Mouse (Mus musculus): ENCODE data around the gene Elmo3. TPM values are rescaled to one million over a fixed set of nuclear protein-coding genes. Genes with fewer than 3 reads are reported as not detected.

Gene Elmo3
- polyA plus RNA-seq, 1 experiment = 49.6 TPM

DNA sequence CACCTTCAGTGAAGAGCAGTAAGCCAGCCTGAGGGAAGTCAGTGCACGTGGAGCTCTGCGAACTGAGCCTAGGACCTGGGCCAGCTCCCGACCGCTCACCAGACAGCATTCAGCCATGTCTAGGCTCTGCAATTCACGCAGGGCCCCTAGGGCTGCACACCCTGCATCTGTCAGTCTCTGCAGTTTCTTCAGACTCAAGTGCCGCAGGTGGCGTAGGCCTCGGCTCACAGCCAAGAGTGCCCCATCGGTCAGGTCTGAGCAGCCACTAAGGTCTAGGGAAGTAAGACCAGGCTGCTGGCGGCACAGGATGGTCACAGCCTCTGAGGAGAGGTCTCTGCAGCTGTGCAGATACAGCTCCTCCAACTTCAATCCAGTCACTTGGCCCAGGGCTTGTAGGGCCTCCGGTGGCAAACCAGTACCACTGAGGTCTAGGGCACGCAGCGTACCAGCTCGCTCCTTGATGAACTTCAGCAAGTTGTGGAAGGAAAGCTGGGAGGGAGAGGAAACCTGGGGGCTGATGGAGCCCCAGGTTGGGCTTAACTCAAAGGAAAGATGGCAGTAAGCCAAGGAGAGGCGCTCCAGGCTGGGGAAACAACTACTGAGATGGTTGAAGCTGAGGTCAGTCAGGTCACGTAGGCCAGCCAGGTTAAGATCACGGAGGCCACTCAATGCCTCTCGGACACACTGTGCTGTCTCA, 9.8 kb downstream of the Elmo3 start:
- no peak overlapping the region for H3K4me3 ChIP-seq (ENCODE audit: insufficient read depth, low read depth, low read length)
- TF ChIP-seq CTCF (conservative IDR thresholded peaks at IDR 0.05; ENCODE audit: insufficient read depth, insufficient read length, low read depth, low read length) (no peak), POLR2A (IDR thresholded peaks at IDR 0.05; ENCODE audit: low read depth, low read length) (no peak)
- H3K27ac ChIP-seq (ENCODE audit: insufficient read depth, low read depth, low read length) = no peak overlapping the region
- DNase-seq = no peak
- H3K27me3 ChIP-seq (replicated peaks; ENCODE audit: control insufficient read depth, insufficient read depth, low read length) = no peaks in the 10 kb centered on the region
- WGBS = 87% methylated on average over 18 of the region's 18 CpGs
- H3K4me1 ChIP-seq (ENCODE audit: control insufficient read depth, insufficient read depth, low read length) = no peaks in the 10 kb centered on the region
- no peaks in the 10 kb centered on the region for H3K36me3 ChIP-seq (ENCODE audit: control insufficient read depth, insufficient read depth, low read length)

DNA sequence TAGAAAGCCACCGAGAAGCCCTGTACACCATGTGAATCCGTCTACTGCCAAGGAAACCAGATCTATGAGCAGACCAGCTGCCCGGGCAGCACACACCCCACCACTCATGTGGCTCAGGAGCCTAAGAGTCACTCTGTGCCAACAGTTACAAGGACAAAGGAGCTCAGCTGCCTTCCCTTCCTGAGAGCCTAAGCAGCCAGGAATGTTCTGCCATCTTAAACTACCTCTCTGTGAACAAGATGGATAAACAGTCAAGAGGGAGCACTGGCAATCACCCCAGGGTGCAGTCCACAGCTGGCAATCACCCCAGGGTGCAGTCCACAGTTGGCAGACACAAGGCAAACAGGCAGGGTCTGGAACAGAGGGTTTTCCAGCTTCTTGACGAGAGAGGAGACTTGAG, 12.5 kb downstream of the Elmo3 start:
- TF ChIP-seq CTCF (conservative IDR thresholded peaks at IDR 0.05; ENCODE audit: insufficient read depth, insufficient read length, low read depth, low read length) (no peak), POLR2A (IDR thresholded peaks at IDR 0.05; ENCODE audit: low read depth, low read length) (no peak)
- Histone ChIP-seq H3K27ac (ENCODE audit: insufficient read depth, low read depth, low read length) (no peak overlapping the region), H3K36me3 (ENCODE audit: control insufficient read depth, insufficient read depth, low read length) (no peaks in the 10 kb centered on the region), H3K27me3 (replicated peaks; ENCODE audit: control insufficient read depth, insufficient read depth, low read length) (no peaks in the 10 kb centered on the region), H3K4me1 (ENCODE audit: control insufficient read depth, insufficient read depth, low read length) (no peaks in the 10 kb centered on the region), H3K4me3 (ENCODE audit: insufficient read depth, low read depth, low read length) (no peak overlapping the region)
- DNase-seq = no peak
- 91% methylated on average over 4 of the region's 4 CpGs for WGBS

DNA sequence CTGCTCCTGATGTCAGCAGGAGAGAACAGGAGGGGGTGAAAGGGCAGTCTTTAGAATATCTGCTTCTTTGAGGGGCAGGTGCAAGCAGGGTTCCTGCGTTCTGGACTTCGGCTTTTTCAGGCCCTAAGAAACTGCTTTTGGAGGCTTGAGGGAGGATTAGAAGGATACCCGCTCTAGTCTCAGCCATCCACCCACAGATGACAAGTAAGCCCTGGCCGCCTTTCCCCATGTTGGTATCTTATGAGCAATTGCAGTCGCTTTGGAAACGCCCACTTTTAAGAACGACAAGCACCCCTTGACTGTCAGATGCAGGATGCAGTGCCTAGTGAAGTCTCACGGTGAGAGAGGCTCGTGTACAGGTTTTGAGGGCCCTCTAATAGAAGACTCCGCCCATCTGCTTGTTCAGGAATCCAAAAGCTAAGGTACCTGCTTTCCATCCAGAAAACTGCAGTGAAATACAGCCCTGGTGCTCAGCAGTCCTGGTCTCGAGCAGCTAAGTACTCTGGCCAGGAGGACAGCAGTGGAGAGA, 13.3 kb downstream of the Elmo3 start:
- DNase-seq = no peak
- no peaks in the 10 kb centered on the region for H3K27me3 ChIP-seq (replicated peaks; ENCODE audit: control insufficient read depth, insufficient read depth, low read length)
- no peaks in the 10 kb centered on the region for H3K4me1 ChIP-seq (ENCODE audit: control insufficient read depth, insufficient read depth, low read length)
- H3K27ac ChIP-seq (ENCODE audit: insufficient read depth, low read depth, low read length) = no peak overlapping the region
- no peak for TF ChIP-seq POLR2A (IDR thresholded peaks at IDR 0.05; ENCODE audit: low read depth, low read length)
- no peak for TF ChIP-seq CTCF (conservative IDR thresholded peaks at IDR 0.05; ENCODE audit: insufficient read depth, insufficient read length, low read depth, low read length)
- WGBS = 89% methylated on average over 11 of the region's 11 CpGs
- H3K4me3 ChIP-seq (ENCODE audit: insufficient read depth, low read depth, low read length) = no peak overlapping the region
- H3K36me3 ChIP-seq (ENCODE audit: control insufficient read depth, insufficient read depth, low read length) = no peaks in the 10 kb centered on the region

DNA sequence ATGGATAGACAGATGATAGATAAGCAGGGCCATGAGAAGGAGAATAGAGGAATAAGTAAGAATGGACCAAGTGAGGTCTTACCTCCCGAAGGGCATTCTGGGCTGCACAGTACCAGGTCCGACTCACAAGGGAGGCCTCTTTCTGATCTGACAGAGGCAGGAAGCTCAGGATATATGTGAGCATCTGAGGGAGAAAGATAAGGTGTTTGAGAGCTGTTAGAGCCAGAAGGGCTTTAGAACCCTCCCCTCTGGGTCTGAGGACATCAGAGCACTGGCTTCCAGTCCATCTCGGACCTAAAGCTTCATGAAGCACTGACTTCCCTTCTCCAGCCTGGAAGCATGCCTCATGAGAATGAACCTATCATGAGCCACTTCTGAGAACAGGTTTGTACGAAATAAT, 17.8 kb downstream of the Elmo3 start:
- 85% methylated on average over 4 of the region's 4 CpGs for WGBS

DNA sequence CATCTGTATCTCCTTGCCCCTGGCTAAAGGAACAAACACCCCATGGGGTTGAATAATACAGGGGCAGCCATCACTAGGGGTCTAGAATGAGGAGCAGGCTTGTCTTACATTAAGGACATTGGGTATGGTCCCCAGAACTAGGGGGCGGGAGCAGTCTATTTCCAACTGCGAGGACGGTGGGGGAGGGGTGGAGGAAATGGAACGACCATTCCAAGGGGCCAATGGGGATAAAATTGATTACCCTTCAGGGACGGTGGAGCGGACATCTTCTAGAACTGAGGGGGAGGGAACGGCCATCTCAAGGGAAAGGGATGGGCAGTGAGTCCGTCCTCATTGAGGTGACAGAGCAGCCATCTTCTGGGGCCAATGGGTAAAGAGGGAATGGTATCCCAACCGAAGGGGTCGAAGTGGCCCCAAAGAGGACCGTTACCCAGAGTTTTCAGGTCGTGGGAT, 20.3 kb downstream of the Elmo3 start:
- TF ChIP-seq CTCF (conservative IDR thresholded peaks at IDR 0.05; ENCODE audit: insufficient read depth, insufficient read length, low read depth, low read length) (no peak), POLR2A (IDR thresholded peaks at IDR 0.05; ENCODE audit: low read depth, low read length) (no peak)
- no peak for DNase-seq
- WGBS = under 1% methylated on average over 12 of the region's 12 CpGs
- H3K27me3 ChIP-seq (replicated peaks; ENCODE audit: control insufficient read depth, insufficient read depth, low read length) = no peaks in the 10 kb centered on the region
- H3K4me1 ChIP-seq (ENCODE audit: control insufficient read depth, insufficient read depth, low read length) = peaks cover 15% of the 10 kb centered on the region
- peaks cover 5% of the 10 kb centered on the region for H3K36me3 ChIP-seq (ENCODE audit: control insufficient read depth, insufficient read depth, low read length)
- H3K27ac ChIP-seq (ENCODE audit: insufficient read depth, low read depth, low read length) = no peak overlapping the region
- H3K4me3 ChIP-seq (ENCODE audit: insufficient read depth, low read depth, low read length) = peak overlapping the region; percentile 94

More for the DNA sequence above, 17.8 kb downstream of the Elmo3 start:
- Histone ChIP-seq H3K27ac (ENCODE audit: insufficient read depth, low read depth, low read length) (no peak overlapping the region), H3K4me3 (ENCODE audit: insufficient read depth, low read depth, low read length) (no peak overlapping the region), H3K4me1 (ENCODE audit: control insufficient read depth, insufficient read depth, low read length) (peaks cover 11% of the 10 kb centered on the region), H3K36me3 (ENCODE audit: control insufficient read depth, insufficient read depth, low read length) (no peaks in the 10 kb centered on the region; the same call in 1 of the 2 replicates), H3K27me3 (replicated peaks; ENCODE audit: control insufficient read depth, insufficient read depth, low read length) (no peaks in the 10 kb centered on the region)
- TF ChIP-seq CTCF (conservative IDR thresholded peaks at IDR 0.05; ENCODE audit: insufficient read depth, insufficient read length, low read depth, low read length) = no peak
- TF ChIP-seq POLR2A (IDR thresholded peaks at IDR 0.05; ENCODE audit: low read depth, low read length) = no peak
- DNase-seq = no peak

DNA sequence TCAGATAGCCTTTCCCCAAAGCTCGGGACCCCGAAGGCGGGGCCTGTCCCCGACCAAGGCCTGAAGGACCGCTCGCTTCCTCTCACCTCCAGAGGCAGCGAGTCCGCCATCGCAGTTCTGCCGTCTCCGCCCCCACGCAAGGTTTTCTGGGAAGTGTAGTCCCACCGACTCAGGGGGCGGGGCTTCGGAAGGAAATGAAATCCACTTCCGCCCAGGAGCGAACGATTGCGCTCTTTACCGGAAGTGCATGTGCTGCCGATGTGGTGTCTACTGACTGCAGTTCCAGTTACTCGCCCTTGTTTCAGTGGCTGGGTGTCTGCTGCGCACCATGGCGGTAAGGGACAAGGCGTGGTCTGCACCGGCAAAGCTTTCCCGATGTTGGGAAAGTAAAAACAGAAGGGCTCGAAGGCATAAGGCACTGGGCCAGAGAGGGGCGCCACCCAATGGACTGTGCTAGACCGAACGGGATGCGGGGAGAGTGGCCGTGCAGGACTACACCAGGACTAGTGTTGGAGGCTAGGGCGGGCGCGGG, 20.8 kb downstream of the Elmo3 start, which contains the start of the genes Lrrc29 and Tmem208:
Gene Lrrc29 (minus strand): TSS at position 138 of the 532 bp plus-strand sequence.
Gene Tmem208 (plus strand): TSS at position 214 of the 532 bp plus-strand sequence.
- WGBS = 1% methylated on average over 36 of the region's 36 CpGs
- H3K36me3 ChIP-seq (ENCODE audit: control insufficient read depth, insufficient read depth, low read length) = peaks cover 7% of the 10 kb centered on the region
- no peaks in the 10 kb centered on the region for H3K27me3 ChIP-seq (replicated peaks; ENCODE audit: control insufficient read depth, insufficient read depth, low read length)
- peak within 1 kb of the TSS; percentile 94 for H3K4me3 ChIP-seq (ENCODE audit: insufficient read depth, low read depth, low read length)
- peak; percentile 43 for TF ChIP-seq CTCF (conservative IDR thresholded peaks at IDR 0.05; ENCODE audit: insufficient read depth, insufficient read length, low read depth, low read length)
- peak; percentile 77 for TF ChIP-seq POLR2A (IDR thresholded peaks at IDR 0.05; ENCODE audit: low read depth, low read length)
- H3K27ac ChIP-seq (ENCODE audit: insufficient read depth, low read depth, low read length) = peak within 1 kb of the TSS; percentile 58
- H3K4me1 ChIP-seq (ENCODE audit: control insufficient read depth, insufficient read depth, low read length) = peaks cover 15% of the 10 kb centered on the region
- peak; percentile 98 for DNase-seq

DNA sequence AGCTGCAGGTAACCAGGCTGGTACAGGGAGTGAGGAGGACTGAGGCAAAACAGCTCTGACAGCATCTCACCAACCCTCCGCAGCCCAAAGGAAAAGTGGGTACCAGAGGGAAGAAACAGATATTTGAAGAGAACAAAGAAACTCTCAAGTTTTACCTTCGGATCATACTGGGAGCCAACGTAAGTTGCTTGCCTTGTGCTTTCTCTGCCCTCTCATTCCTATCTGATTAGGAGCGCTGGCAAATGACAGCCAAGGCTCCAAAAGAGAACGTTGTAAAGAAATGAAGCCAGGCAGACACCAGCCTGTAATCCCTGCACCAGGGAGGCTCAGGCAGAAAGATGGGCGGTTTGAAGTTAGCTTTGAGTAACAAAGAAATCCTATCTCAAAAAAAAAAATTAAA, 21.6 kb downstream of the Elmo3 start:
- H3K4me1 ChIP-seq (ENCODE audit: control insufficient read depth, insufficient read depth, low read length) = peaks cover 15% of the 10 kb centered on the region
- 0 out of 2 replicates have a peak overlapping the region, but pooled peaks have one; percentile 58 for H3K27ac ChIP-seq (ENCODE audit: insufficient read depth, low read depth, low read length)
- H3K4me3 ChIP-seq (ENCODE audit: insufficient read depth, low read depth, low read length) = peak overlapping the region; percentile 94
- 23% methylated on average over 6 of the region's 6 CpGs for whole genome bisulfite sequencing
- peaks cover 7% of the 10 kb centered on the region for H3K36me3 ChIP-seq (ENCODE audit: control insufficient read depth, insufficient read depth, low read length)
- H3K27me3 ChIP-seq (replicated peaks; ENCODE audit: control insufficient read depth, insufficient read depth, low read length) = no peaks in the 10 kb centered on the region
- TF ChIP-seq POLR2A (IDR thresholded peaks at IDR 0.05; ENCODE audit: low read depth, low read length) (no peak), CTCF (conservative IDR thresholded peaks at IDR 0.05; ENCODE audit: insufficient read depth, insufficient read length, low read depth, low read length) (no peak)
- no peak for DNase-seq

Data from kidney, adult 2 months (tissue).